Mouse (Mus musculus): ENCODE measurements at regions not wholly inside any gene's neighbourhood (a gene's known extent, or its start where the extent isn't known, plus 50 kb on each side); places are given as distances from the start of the nearest gene placed in this dataset.
A peak's percentile ranks its signal among the peaks of the same experiment; 100 is the strongest.

GRCm38 (mm10) chr5:26509525-26510168, 252.2 kb downstream of the Gm7361 start:
- Histone ChIP-seq H3K4me1 (ENCODE audit: control insufficient read depth, insufficient read depth, low read length) (no peaks in the 10 kb centered on the region), H3K27ac (ENCODE audit: insufficient read depth, low read depth, low read length) (no peak overlapping the region), H3K4me3 (ENCODE audit: insufficient read depth, low read depth, low read length) (no peak overlapping the region), H3K27me3 (replicated peaks; ENCODE audit: control insufficient read depth, insufficient read depth, low read length) (no peaks in the 10 kb centered on the region), H3K36me3 (ENCODE audit: control insufficient read depth, insufficient read depth, low read length) (no peaks in the 10 kb centered on the region)
- WGBS = 37% methylated on average over 1 of the region's 1 CpGs
- TF ChIP-seq CTCF (conservative IDR thresholded peaks at IDR 0.05; ENCODE audit: insufficient read depth, insufficient read length, low read depth, low read length) (no peak), POLR2A (IDR thresholded peaks at IDR 0.05; ENCODE audit: low read depth, low read length) (no peak)
- DNase-seq = no peak

GRCm38 (mm10) chr5:26513039-26513955, 255.8 kb downstream of the Gm7361 start:
- WGBS = 19% methylated on average over 5 of the region's 5 CpGs
- TF ChIP-seq CTCF (conservative IDR thresholded peaks at IDR 0.05; ENCODE audit: insufficient read depth, insufficient read length, low read depth, low read length) (no peak), POLR2A (IDR thresholded peaks at IDR 0.05; ENCODE audit: low read depth, low read length) (no peak)

GRCm38 (mm10) chr5:26535556-26535955, 278.1 kb downstream of the Gm7361 start:
- DNase-seq = peak; percentile 10
- H3K4me3 ChIP-seq (ENCODE audit: insufficient read depth, low read depth, low read length) = no peak overlapping the region
- 29% methylated on average over 6 of the region's 6 CpGs for WGBS
- H3K4me1 ChIP-seq (ENCODE audit: control insufficient read depth, insufficient read depth, low read length) = no peaks in the 10 kb centered on the region
- no peaks in the 10 kb centered on the region for H3K36me3 ChIP-seq (ENCODE audit: control insufficient read depth, insufficient read depth, low read length)
- H3K27me3 ChIP-seq (replicated peaks; ENCODE audit: control insufficient read depth, insufficient read depth, low read length) = no peaks in the 10 kb centered on the region
- no peak overlapping the region for H3K27ac ChIP-seq (ENCODE audit: insufficient read depth, low read depth, low read length)
- TF ChIP-seq CTCF (conservative IDR thresholded peaks at IDR 0.05; ENCODE audit: insufficient read depth, insufficient read length, low read depth, low read length) (no peak), POLR2A (IDR thresholded peaks at IDR 0.05; ENCODE audit: low read depth, low read length) (no peak)

More at GRCm38 (mm10) chr5:26513039-26513955, 255.8 kb downstream of the Gm7361 start:
- Histone ChIP-seq H3K27ac (ENCODE audit: insufficient read depth, low read depth, low read length) (no peak overlapping the region), H3K4me3 (ENCODE audit: insufficient read depth, low read depth, low read length) (no peak overlapping the region), H3K4me1 (ENCODE audit: control insufficient read depth, insufficient read depth, low read length) (no peaks in the 10 kb centered on the region), H3K36me3 (ENCODE audit: control insufficient read depth, insufficient read depth, low read length) (no peaks in the 10 kb centered on the region), H3K27me3 (replicated peaks; ENCODE audit: control insufficient read depth, insufficient read depth, low read length) (no peaks in the 10 kb centered on the region)
- DNase-seq = no peak

- Histone ChIP-seq H3K27ac (ENCODE audit: insufficient read depth, low read depth, low read length) (no peak overlapping the region), H3K36me3 (ENCODE audit: control insufficient read depth, insufficient read depth, low read length) (no peaks in the 10 kb centered on the region), H3K4me3 (ENCODE audit: insufficient read depth, low read depth, low read length) (no peak overlapping the region), H3K27me3 (replicated peaks; ENCODE audit: control insufficient read depth, insufficient read depth, low read length) (no peaks in the 10 kb centered on the region), H3K4me1 (ENCODE audit: control insufficient read depth, insufficient read depth, low read length) (no peaks in the 10 kb centered on the region)
- WGBS = 68% methylated on average over 1 of the region's 1 CpGs
- no peak for DNase-seq
- TF ChIP-seq POLR2A (IDR thresholded peaks at IDR 0.05; ENCODE audit: low read depth, low read length) (no peak), CTCF (conservative IDR thresholded peaks at IDR 0.05; ENCODE audit: insufficient read depth, insufficient read length, low read depth, low read length) (no peak)
These were observed 253.7 kb upstream of the Dpp6 start for GRCm38 (mm10) chr5:26563291-26563690.

- Histone ChIP-seq H3K36me3 (ENCODE audit: control insufficient read depth, insufficient read depth, low read length) (no peaks in the 10 kb centered on the region), H3K4me3 (ENCODE audit: insufficient read depth, low read depth, low read length) (no peak overlapping the region), H3K27ac (ENCODE audit: insufficient read depth, low read depth, low read length) (no peak overlapping the region), H3K4me1 (ENCODE audit: control insufficient read depth, insufficient read depth, low read length) (no peaks in the 10 kb centered on the region), H3K27me3 (replicated peaks; ENCODE audit: control insufficient read depth, insufficient read depth, low read length) (no peaks in the 10 kb centered on the region)
- 81% methylated on average over 1 of the region's 1 CpGs for WGBS
- DNase-seq = no peak
- TF ChIP-seq CTCF (conservative IDR thresholded peaks at IDR 0.05; ENCODE audit: insufficient read depth, insufficient read length, low read depth, low read length) = no peak
- no peak for TF ChIP-seq POLR2A (IDR thresholded peaks at IDR 0.05; ENCODE audit: low read depth, low read length)
These were observed 252.9 kb upstream of the Dpp6 start for GRCm38 (mm10) chr5:26564056-26564455.

GRCm38 (mm10) chr5:26572691-26573191, 244.3 kb upstream of the Dpp6 start:
- H3K4me1 ChIP-seq (ENCODE audit: control insufficient read depth, insufficient read depth, low read length) = no peaks in the 10 kb centered on the region
- no peaks in the 10 kb centered on the region for H3K36me3 ChIP-seq (ENCODE audit: control insufficient read depth, insufficient read depth, low read length)
- no peaks in the 10 kb centered on the region for H3K27me3 ChIP-seq (replicated peaks; ENCODE audit: control insufficient read depth, insufficient read depth, low read length)
- DNase-seq = no peak
- TF ChIP-seq CTCF (conservative IDR thresholded peaks at IDR 0.05; ENCODE audit: insufficient read depth, insufficient read length, low read depth, low read length) (no peak), POLR2A (IDR thresholded peaks at IDR 0.05; ENCODE audit: low read depth, low read length) (no peak)
- H3K4me3 ChIP-seq (ENCODE audit: insufficient read depth, low read depth, low read length) = no peak overlapping the region
- no peak overlapping the region for H3K27ac ChIP-seq (ENCODE audit: insufficient read depth, low read depth, low read length)
- 30% methylated on average over 3 of the region's 3 CpGs for WGBS

- TF ChIP-seq POLR2A (IDR thresholded peaks at IDR 0.05; ENCODE audit: low read depth, low read length) (no peak), CTCF (conservative IDR thresholded peaks at IDR 0.05; ENCODE audit: insufficient read depth, insufficient read length, low read depth, low read length) (no peak)
- no peaks in the 10 kb centered on the region for H3K36me3 ChIP-seq (ENCODE audit: control insufficient read depth, insufficient read depth, low read length)
- H3K4me3 ChIP-seq (ENCODE audit: insufficient read depth, low read depth, low read length) = no peak overlapping the region
- H3K27ac ChIP-seq (ENCODE audit: insufficient read depth, low read depth, low read length) = no peak overlapping the region
- 59% methylated on average over 3 of the region's 3 CpGs for WGBS
- no peaks in the 10 kb centered on the region for H3K27me3 ChIP-seq (replicated peaks; ENCODE audit: control insufficient read depth, insufficient read depth, low read length)
- no peak for DNase-seq
- H3K4me1 ChIP-seq (ENCODE audit: control insufficient read depth, insufficient read depth, low read length) = no peaks in the 10 kb centered on the region
These were observed 243.6 kb upstream of the Dpp6 start for GRCm38 (mm10) chr5:26573446-26573845.
